Mouse (Mus musculus) stomach, postnatal 0 days (tissue): ENCODE measurements around the gene Gm21409. TPM values are rescaled to one million over a fixed set of nuclear protein-coding genes. Genes with fewer than 3 reads are reported as not detected.
"Not testable (repeated sequence)": the region's sequence is repeated elsewhere in the genome, so short reads cannot be mapped to it uniquely, and the experiment has no call there.

ENCODE experiments used
- ATAC-seq: fragments of 200-750 bp; cut with Nextera tagmentation; 2 replicates; pipeline ENCODE4 v1.8.0; 2017; ENCODE audit not compliant: low FRiP score, low TSS enrichment
- DNase-seq: peaks from one replicate; pipeline ENCODE4 v3.0.0-alpha.2; 2016; ENCODE audit warnings: low spot score
- H3K27ac ChIP-seq: fragments of 300-500 bp; sonication (generic); replicated peaks from 2 replicates; pipeline ENCODE4 v1.5.1; 2014; ENCODE audit warnings: mild to moderate bottlenecking, control low read depth
- H3K27me3 ChIP-seq: fragments of 300-500 bp; sonication (generic); 2 replicates; pipeline ENCODE4 v1.6.1; 2014; ENCODE audit warnings: low read length; ENCODE audit not compliant: control insufficient read depth, insufficient read depth
- H3K36me3 ChIP-seq: fragments of 300-500 bp; sonication (generic); 2 replicates; pipeline ENCODE4 v1.6.1; 2014; ENCODE audit warnings: low read length, mixed read lengths; ENCODE audit not compliant: control insufficient read depth, insufficient read depth
- H3K4me1 ChIP-seq: fragments of 300-500 bp; sonication (generic); replicated peaks from 2 replicates; pipeline ENCODE4 v1.6.1; 2014; ENCODE audit warnings: antibody characterized with exemption; ENCODE audit not compliant: control insufficient read depth, insufficient read depth
- H3K4me2 ChIP-seq: fragments of 300-500 bp; sonication (generic); replicated peaks from 2 replicates; pipeline ENCODE4 v1.6.1; 2014; ENCODE audit warnings: low read depth, mild to moderate bottlenecking, control low read depth, moderate library complexity
- H3K4me3 ChIP-seq: fragments of 300-500 bp; sonication (generic); 2 replicates; pipeline ENCODE4 v1.5.1; 2014; ENCODE audit warnings: low read depth, low read length, control low read depth
- H3K9ac ChIP-seq: fragments of 300-500 bp; sonication (generic); 2 replicates; pipeline ENCODE4 v1.6.1; 2014; ENCODE audit warnings: mild to moderate bottlenecking, low read length, control low read depth, mixed read lengths
- H3K9me3 ChIP-seq: fragments of 300-500 bp; sonication (generic); 2 replicates; pipeline ENCODE4 v1.6.1; 2016; ENCODE audit warnings: low read length; ENCODE audit not compliant: control insufficient read depth
- WGBS: fragments of 180-500 bp; shearing (Covaris S2); extraction: QIAGEN DNeasy Blood & Tissue Kit; methylation state at CpG from one replicate; pipeline ENCODE4 v1.1.7; 2014; 5-methylcytosine and 5-hydroxymethylcytosine counted together
- polyA plus RNA-seq: library from polyadenylated mRNA; unstranded; fragments of >200 nt; fragmentation: Nextera tagmentation; extraction: Ambion mirVana; gene quantifications from 2 replicates; pipeline ENCODE4 v1.2.1, GENCODE M21; 2015

The Gm21409 gene
- polyA plus RNA-seq, result not detected in 2 replicates

DNA sequence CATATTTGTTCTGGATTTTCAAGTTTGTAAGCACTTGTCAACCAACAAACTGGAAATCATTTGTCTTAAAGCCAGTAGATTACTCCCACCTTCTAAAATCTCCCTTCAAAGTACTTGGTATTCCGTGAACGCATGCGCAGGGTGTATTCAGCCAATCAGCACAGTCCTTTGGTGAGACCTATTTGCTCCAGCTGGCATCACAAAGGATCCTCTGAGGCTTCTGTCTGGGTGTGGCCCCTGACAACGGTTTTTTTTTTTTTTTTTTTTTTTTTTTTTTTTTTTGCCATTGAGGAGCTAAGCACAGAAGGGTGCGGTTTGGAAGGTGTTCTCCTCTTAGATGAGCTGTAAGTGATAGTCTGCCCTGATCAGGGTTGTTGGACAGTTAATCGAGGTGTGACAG is at the start of gene Gm21409:
Gene Gm21409, plus strand, starts transcription at position 301 of the 400 bp plus-strand sequence.
- DNase-seq, ATAC-seq, H3K9ac ChIP-seq, H3K4me1 ChIP-seq, H3K4me3 ChIP-seq, H3K27ac ChIP-seq, H3K36me3 ChIP-seq, H3K4me2 ChIP-seq, H3K9me3 ChIP-seq, H3K27me3 ChIP-seq: not testable (repeated sequence)
- WGBS, result no CpG with 5 or more reads among the region's 6 CpGs

Other genes with a start within 250 kb of the Gm21409 start
- not detected in 2 replicates for gene Gm21394, start 181.8 kb upstream of the Gm21409 start, polyA plus RNA-seq